Mouse (Mus musculus) kidney, embryonic 14.5 days (tissue): ENCODE measurements at regions not wholly inside any gene's neighbourhood (a gene's known extent, or its start where the extent isn't known, plus 50 kb on each side); places are given as distances from the start of the nearest gene placed in this dataset.

Experiments
- ATAC-seq: fragments of 200-750 bp; cut with Nextera tagmentation; 2 replicates; pipeline ENCODE4 v1.8.0; 2017; ENCODE audit warnings: moderate number of reproducible peaks, mild to moderate bottlenecking, moderate TSS enrichment, moderate library complexity; ENCODE audit not compliant: low FRiP score, low TSS enrichment
- H3K27ac ChIP-seq: fragments of 300-500 bp; sonication (generic); 2 replicates; pipeline ENCODE4 v1.5.1; 2014; ENCODE audit warnings: low read depth, mild to moderate bottlenecking, low read length, moderate library complexity, mixed read lengths
- H3K27me3 ChIP-seq: fragments of 300-500 bp; sonication (generic); 2 replicates; pipeline ENCODE4 v1.6.1; 2014; ENCODE audit warnings: mild to moderate bottlenecking, low read length; ENCODE audit not compliant: control insufficient read depth, insufficient read depth
- H3K36me3 ChIP-seq: fragments of 300-500 bp; sonication (generic); 2 replicates; pipeline ENCODE4 v1.6.1; 2014; ENCODE audit warnings: low read length, mixed read lengths; ENCODE audit not compliant: control insufficient read depth, insufficient read depth
- H3K4me1 ChIP-seq: fragments of 300-500 bp; sonication (generic); 2 replicates; pipeline ENCODE4 v1.6.1; 2014; ENCODE audit warnings: low read length, mixed read lengths; ENCODE audit not compliant: control insufficient read depth, insufficient read depth
- H3K4me2 ChIP-seq: fragments of 300-500 bp; sonication (generic); replicated peaks from 2 replicates; pipeline ENCODE4 v1.6.1; 2014; ENCODE audit warnings: low read depth, mild to moderate bottlenecking, low read length
- H3K4me3 ChIP-seq: fragments of 300-500 bp; sonication (generic); 2 replicates; pipeline ENCODE4 v1.5.1; 2014; ENCODE audit warnings: mild to moderate bottlenecking, low read length
- H3K9ac ChIP-seq: fragments of 300-500 bp; sonication (generic); 2 replicates; pipeline ENCODE4 v1.6.1; 2014; ENCODE audit warnings: low read depth, mild to moderate bottlenecking, low read length, moderate library complexity
- H3K9me3 ChIP-seq: fragments of 300-500 bp; sonication (generic); 2 replicates; pipeline ENCODE4 v1.6.1; 2016; ENCODE audit warnings: low read length; ENCODE audit not compliant: control insufficient read depth
- WGBS: fragments of 180-500 bp; shearing (Covaris S2); extraction: QIAGEN DNeasy Blood & Tissue Kit; methylation state at CpG from one replicate; pipeline ENCODE4 v1.1.7; 2014; 5-methylcytosine and 5-hydroxymethylcytosine counted together

DNA sequence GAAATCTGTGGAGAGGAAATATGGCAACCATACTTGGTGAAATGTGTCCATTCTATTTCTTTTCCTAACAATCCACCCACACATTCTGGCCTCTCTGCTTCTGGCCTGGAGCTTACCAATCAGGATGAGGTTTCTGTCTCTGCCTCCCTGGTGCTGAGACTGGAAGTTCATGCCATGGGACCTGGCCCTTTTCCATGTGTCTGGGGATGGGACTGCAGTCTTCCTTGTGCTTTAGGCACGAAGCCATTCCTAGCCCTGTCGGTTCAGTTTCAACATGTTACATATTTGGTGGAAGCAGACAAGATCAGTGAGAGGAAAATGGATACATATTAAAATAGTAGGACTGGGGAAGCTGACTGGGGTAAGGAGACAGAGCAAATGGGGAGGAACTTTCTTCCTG lies 100.2 kb upstream of the Tcerg1l start:
- ATAC-seq: no peak
- H3K4me2 ChIP-seq: no peak overlapping the region
- peaks cover 2% of the 10 kb centered on the region; the same call in 1 of the 2 replicates for H3K4me1 ChIP-seq
- WGBS: 86% methylated on average over 2 of the region's 2 CpGs
- H3K9me3 ChIP-seq: no peaks in the 10 kb centered on the region
- H3K36me3 ChIP-seq: no peaks in the 10 kb centered on the region
- H3K27ac ChIP-seq: no peak overlapping the region
- no peaks in the 10 kb centered on the region for H3K27me3 ChIP-seq
- H3K4me3 ChIP-seq: no peak overlapping the region
- H3K9ac ChIP-seq: no peak overlapping the region

DNA sequence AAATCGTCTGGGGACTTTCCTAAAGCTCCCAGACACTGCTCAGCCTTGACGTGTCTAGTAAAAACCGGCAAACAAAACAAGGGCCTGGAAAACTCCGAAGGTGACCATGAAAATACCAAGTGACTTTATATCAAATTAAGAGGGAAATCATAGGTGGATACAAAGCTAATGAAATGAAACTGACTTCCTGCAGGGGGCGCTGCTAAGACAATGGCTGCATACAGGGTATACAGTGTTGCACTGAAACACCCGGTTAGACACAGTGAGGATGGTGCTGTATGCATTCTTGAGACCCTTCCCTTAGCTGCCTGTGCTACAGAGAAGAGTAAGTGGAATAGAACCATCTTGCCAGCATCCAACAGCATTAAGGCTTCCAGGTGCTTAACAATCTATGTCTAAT lies 99.7 kb upstream of the Tcerg1l start:
- Histone ChIP-seq H3K27ac (no peak overlapping the region), H3K4me1 (peaks cover 2% of the 10 kb centered on the region; the same call in 1 of the 2 replicates), H3K9ac (no peak overlapping the region), H3K4me3 (no peak overlapping the region), H3K36me3 (no peaks in the 10 kb centered on the region), H3K9me3 (no peaks in the 10 kb centered on the region), H3K27me3 (no peaks in the 10 kb centered on the region), H3K4me2 (no peak overlapping the region)
- ATAC-seq: no peak
- 59% methylated on average over 6 of the region's 6 CpGs for WGBS

DNA sequence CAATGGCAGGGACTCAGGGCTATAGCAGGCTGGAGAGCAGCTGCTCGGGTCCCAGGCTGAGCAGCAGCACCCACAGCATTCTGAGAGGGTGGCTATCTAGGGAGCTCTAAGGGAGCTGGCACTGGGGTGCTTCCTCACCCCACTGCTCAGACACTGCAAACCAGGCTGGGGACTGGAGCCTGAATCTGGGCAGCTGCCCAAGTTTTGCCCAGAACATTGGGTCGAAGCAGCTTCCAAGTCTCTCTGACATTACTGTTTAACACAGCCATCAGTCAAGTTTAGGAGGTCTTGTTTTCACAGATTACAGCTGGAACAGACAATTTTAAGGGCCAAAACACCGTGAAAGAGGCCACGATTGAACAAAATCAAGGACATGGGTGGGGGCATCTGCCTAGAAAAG lies 96.1 kb upstream of the Tcerg1l start:
- Histone ChIP-seq H3K9me3 (no peaks in the 10 kb centered on the region), H3K4me2 (no peak overlapping the region)
- ATAC-seq: no peak

DNA sequence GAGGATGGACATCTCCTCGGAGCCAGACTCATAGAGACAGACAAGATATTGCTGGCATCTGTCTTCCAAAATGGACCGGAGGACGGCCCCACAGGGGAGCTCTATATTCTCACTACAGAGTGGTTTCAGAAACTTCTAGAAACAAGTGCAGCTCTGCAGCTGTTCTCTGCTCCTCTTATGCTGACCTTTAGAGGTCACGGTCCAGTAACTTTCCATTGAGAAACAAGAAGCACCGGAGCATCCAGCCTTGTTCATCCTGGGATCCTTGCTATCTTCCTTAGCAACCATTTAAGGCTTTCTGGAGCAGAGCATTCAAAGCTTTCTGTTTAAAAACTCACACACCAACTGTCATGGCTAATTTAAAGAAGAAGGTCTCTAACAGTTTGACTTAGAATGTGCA lies 94.7 kb upstream of the Tcerg1l start:
- Histone ChIP-seq H3K4me1 (peaks cover 2% of the 10 kb centered on the region; the same call in 1 of the 2 replicates), H3K9me3 (no peaks in the 10 kb centered on the region), H3K27me3 (no peaks in the 10 kb centered on the region), H3K36me3 (no peaks in the 10 kb centered on the region), H3K9ac (no peak overlapping the region), H3K4me2 (no peak overlapping the region), H3K27ac (no peak overlapping the region), H3K4me3 (no peak overlapping the region)
- 74% methylated on average over 5 of the region's 5 CpGs for WGBS
- ATAC-seq: no peak

More for the DNA sequence above, 96.1 kb upstream of the Tcerg1l start:
- no peak overlapping the region for H3K4me3 ChIP-seq
- no peak overlapping the region for H3K27ac ChIP-seq
- H3K9ac ChIP-seq: no peak overlapping the region
- H3K36me3 ChIP-seq: no peaks in the 10 kb centered on the region
- peaks cover 2% of the 10 kb centered on the region; the same call in 1 of the 2 replicates for H3K4me1 ChIP-seq
- WGBS: 33% methylated on average over 4 of the region's 4 CpGs
- H3K27me3 ChIP-seq: no peaks in the 10 kb centered on the region

DNA sequence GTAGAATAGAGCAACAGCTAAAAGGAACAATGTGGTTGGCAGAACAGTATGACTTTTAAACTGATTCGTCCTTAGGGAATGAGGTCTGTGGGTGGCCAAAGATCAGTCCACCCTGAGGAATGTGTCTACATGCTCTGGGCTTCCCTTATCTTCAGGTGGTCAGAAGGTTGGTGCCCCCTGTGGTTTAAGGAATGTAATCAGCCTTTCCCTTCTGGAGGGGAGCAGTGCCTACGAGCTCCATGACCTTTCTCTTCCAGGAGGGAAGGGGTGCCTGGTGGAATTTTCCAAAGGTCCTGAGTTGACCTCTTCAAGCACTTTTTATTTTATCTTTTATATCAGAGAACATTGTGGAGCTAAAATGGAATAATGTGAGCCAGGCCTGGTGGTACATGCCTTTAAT lies 91.9 kb upstream of the Tcerg1l start:
- H3K36me3 ChIP-seq: no peaks in the 10 kb centered on the region
- H3K4me3 ChIP-seq: no peak overlapping the region
- H3K9me3 ChIP-seq: no peaks in the 10 kb centered on the region
- WGBS: 80% methylated on average over 2 of the region's 2 CpGs
- no peak for ATAC-seq
- H3K4me1 ChIP-seq: peaks cover 2% of the 10 kb centered on the region; the same call in 1 of the 2 replicates
- no peak overlapping the region for H3K4me2 ChIP-seq
- H3K9ac ChIP-seq: no peak overlapping the region
- no peak overlapping the region for H3K27ac ChIP-seq
- no peaks in the 10 kb centered on the region for H3K27me3 ChIP-seq

DNA sequence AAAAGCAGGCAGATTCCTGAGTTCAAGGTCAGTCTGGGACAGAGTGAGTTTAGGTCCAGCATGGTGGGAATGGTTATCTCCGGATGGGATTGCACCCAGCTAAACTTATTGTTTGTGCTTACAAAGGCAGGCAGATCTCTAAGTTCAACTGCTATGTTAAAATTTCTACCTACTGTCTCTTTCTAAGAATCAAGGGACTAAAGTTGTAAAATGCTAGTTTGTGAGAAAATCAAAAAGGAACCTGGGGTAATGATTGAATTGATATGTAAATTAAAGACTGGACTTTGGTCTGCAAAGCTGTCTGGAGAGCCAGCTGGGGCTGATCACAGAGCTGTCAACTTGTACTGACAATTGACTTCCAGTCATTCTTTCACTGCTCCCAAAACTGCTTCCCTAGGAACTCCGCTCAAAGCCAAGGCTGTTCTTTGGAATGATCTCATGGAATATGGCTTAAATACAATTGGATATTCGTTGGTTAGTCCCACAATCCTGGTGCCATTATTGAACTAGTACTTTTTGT lies 90.7 kb upstream of the Tcerg1l start:
- Histone ChIP-seq H3K27ac (no peak overlapping the region), H3K4me3 (no peak overlapping the region), H3K4me1 (no peaks in the 10 kb centered on the region), H3K36me3 (no peaks in the 10 kb centered on the region), H3K27me3 (no peaks in the 10 kb centered on the region), H3K9me3 (no peaks in the 10 kb centered on the region), H3K9ac (no peak overlapping the region), H3K4me2 (no peak overlapping the region)
- no peak for ATAC-seq
- WGBS: 86% methylated on average over 3 of the region's 3 CpGs

DNA sequence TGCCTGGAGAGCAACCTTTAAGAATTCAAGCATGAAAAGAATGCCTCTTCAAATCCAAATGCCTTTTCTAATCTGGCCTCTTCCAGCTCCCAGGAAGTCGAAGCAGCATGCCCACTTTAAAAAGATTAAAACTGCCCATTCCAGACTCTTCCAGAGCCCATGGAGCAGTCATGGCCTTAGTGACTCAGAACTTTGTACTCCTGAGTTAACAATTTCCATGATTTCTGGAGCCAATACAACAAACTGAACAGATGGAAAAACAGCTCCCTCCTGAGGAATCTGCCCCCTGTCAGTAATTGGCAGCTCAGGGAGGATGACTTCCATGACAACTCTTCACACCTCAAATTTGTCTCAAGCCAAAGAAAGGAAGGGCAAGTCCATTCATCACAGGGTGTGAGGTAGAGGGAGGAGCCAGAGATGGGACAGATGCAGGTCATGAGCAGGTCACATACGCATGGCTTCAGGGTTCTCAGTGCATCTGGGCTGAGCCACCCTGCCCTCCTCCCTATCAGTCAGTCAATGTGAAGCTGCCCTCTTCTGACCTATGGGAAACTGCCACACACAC lies 75.4 kb upstream of the Tcerg1l start:
- WGBS: 50% methylated on average over 2 of the region's 2 CpGs
- H3K9ac ChIP-seq: no peak overlapping the region
- H3K36me3 ChIP-seq: no peaks in the 10 kb centered on the region
- H3K27ac ChIP-seq: no peak overlapping the region
- no peaks in the 10 kb centered on the region for H3K9me3 ChIP-seq
- no peaks in the 10 kb centered on the region for H3K4me1 ChIP-seq
- no peaks in the 10 kb centered on the region for H3K27me3 ChIP-seq
- no peak for ATAC-seq
- no peak overlapping the region for H3K4me2 ChIP-seq
- no peak overlapping the region for H3K4me3 ChIP-seq

DNA sequence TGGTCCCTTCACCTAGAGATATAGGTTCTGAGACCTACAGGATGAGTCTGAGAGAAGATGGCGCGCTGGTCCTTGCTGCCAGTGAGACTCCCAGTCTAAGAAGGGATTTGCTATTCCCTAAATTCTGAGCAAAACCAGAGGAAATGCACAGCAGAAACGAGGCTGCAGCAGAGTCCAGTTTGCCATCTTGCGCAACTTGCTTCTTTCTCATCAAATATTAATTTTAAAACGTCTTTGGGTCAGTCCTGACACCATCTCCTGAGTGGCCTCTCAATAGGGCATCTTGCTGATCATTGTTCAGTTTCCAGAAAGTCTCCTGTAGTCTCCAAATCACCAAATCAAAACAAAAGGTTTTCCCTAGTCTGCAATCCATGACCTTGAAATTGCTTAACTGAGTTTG lies 74.8 kb upstream of the Tcerg1l start:
- H3K27me3 ChIP-seq: no peaks in the 10 kb centered on the region
- no peak overlapping the region for H3K4me3 ChIP-seq
- no peak for ATAC-seq
- H3K9me3 ChIP-seq: no peaks in the 10 kb centered on the region
- no peaks in the 10 kb centered on the region for H3K4me1 ChIP-seq
- no peaks in the 10 kb centered on the region for H3K36me3 ChIP-seq
- no peak overlapping the region for H3K4me2 ChIP-seq
- 89% methylated on average over 5 of the region's 5 CpGs for WGBS
- H3K27ac ChIP-seq: no peak overlapping the region
- H3K9ac ChIP-seq: no peak overlapping the region

DNA sequence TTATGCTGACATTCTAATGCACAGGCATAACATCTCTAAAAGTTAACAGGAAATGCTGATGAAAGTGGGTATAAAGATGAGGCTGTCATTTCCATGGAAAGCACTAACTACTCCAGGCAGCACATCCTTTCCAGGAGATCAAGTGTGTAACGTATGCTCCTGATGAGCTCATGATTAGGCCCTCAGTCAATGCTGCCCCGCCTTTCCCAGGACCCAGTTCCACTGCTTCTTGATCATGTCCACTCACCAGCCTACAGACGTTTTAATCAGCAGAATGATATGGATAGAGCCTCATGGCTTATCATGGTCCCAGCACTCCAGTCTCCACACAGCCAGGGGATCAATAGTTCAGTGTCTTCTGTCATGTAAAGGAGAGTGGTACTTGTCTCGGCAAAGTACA lies 71.7 kb upstream of the Tcerg1l start:
- H3K36me3 ChIP-seq: no peaks in the 10 kb centered on the region
- no peak for ATAC-seq
- no peak overlapping the region for H3K9ac ChIP-seq
- no peaks in the 10 kb centered on the region for H3K27me3 ChIP-seq
- H3K27ac ChIP-seq: no peak overlapping the region
- no peaks in the 10 kb centered on the region for H3K9me3 ChIP-seq
- 82% methylated on average over 4 of the region's 4 CpGs for WGBS
- H3K4me2 ChIP-seq: no peak overlapping the region
- no peak overlapping the region for H3K4me3 ChIP-seq
- no peaks in the 10 kb centered on the region for H3K4me1 ChIP-seq
